Mouse (Mus musculus) CD4-positive naive resting alpha-beta T cell, adult 76 days (primary cell): ENCODE results near the gene Irf5. TPM values are rescaled to one million over a fixed set of nuclear protein-coding genes. Genes with fewer than 3 reads are reported as not detected.

Experiments used
- total RNA-seq: library from RNA; stranded (reverse); gene quantifications from one replicate; pipeline ENCODE4 v1.2.4, GENCODE M21; 2023

Irf5 gene
- 25.5 TPM for total RNA-seq

GRCm38 (mm10) chr6:29526281-29527251 lies at the start of gene Irf5:
TSS of gene Irf5 (plus strand) at chr6:29526625.

GRCm38 (mm10) chr6:29507447-29508309 lies 18.7 kb upstream of the Irf5 start, which contains the start of gene Kcp:
TSS of gene Kcp (minus strand) at chr6:29507952.

Other genes starting within 250 kb of the Irf5 start
- gene Fam71f2, start 247.0 kb upstream of the Irf5 start, total RNA-seq = 1.2 TPM
- gene Fam71f1, start 207.5 kb upstream of the Irf5 start, total RNA-seq = not detected
- 51.8 TPM for gene Calu, start 178.6 kb upstream of the Irf5 start, total RNA-seq
- not detected for gene Opn1sw, start 138.2 kb upstream of the Irf5 start, total RNA-seq
- not detected for gene Ccdc136, start 130.3 kb upstream of the Irf5 start, total RNA-seq
- gene Flnc, start 93.4 kb upstream of the Irf5 start, total RNA-seq = not detected
- 150 TPM for gene Atp6v1f, start 58.9 kb upstream of the Irf5 start, total RNA-seq
- gene Atp6v1fnb, start 55.2 kb upstream of the Irf5 start, total RNA-seq = 7.6 TPM
- gene Kcp, start 18.7 kb upstream of the Irf5 start, total RNA-seq = not detected
- 107 TPM for gene Tnpo3, start 83.3 kb downstream of the Irf5 start, total RNA-seq
- gene Tspan33, start 167.6 kb downstream of the Irf5 start, total RNA-seq = 2.1 TPM
- gene Smo, start 208.9 kb downstream of the Irf5 start, total RNA-seq = 1.3 TPM
- gene Ahcyl2, start 241.4 kb downstream of the Irf5 start, total RNA-seq = 76.5 TPM